In genomic region chr9:29025603-29026002, GRCm38 (mm10) we compare ENCODE assay signal across 12 mouse cellular contexts.
"Had no signal": no experiment of that assay in that cellular context is flagged by ENCODE, and none has a peak within 500 bp of the region (broad histone marks: within the 10 kb centered on the region; RNA-seq: fewer than 3 reads in every experiment).

No protein-coding gene starts in this region.

- H3K4me3 ChIP-seq: limb, embryonic 10.5 days; liver, embryonic 15.5 days; midbrain, embryonic 13.5 days had no signal

- H3K9me3 ChIP-seq: limb, embryonic 10.5 days; liver, embryonic 15.5 days; midbrain, embryonic 13.5 days had no signal

- H3K9ac ChIP-seq: liver, embryonic 15.5 days; midbrain, embryonic 13.5 days had no signal

- H3K27me3 ChIP-seq: liver, embryonic 15.5 days; midbrain, embryonic 13.5 days had no signal

- H3K4me1 ChIP-seq: liver, embryonic 15.5 days; midbrain, embryonic 13.5 days had no signal

- H3K36me3 ChIP-seq: limb, embryonic 10.5 days; liver, embryonic 15.5 days; midbrain, embryonic 13.5 days had no signal

- ATAC-seq: lung, postnatal 0 days; midbrain, embryonic 13.5 days had no signal

- H3K4me2 ChIP-seq: liver, embryonic 11.5 days; liver, embryonic 15.5 days; midbrain, embryonic 13.5 days had no signal

- H3K27ac ChIP-seq: kidney, postnatal 0 days; limb, embryonic 10.5 days; liver, embryonic 15.5 days; midbrain, embryonic 13.5 days had no signal

- DNase-seq: kidney, postnatal 36 days; lung, adult 2 months; lung, postnatal 36 days; right cerebral cortex, postnatal 25 days; thymus, adult 18-20 months; thymus, postnatal 14 days had no signal
